Mouse (Mus musculus) stomach, embryonic 14.5 days (tissue): ENCODE results near the gene Trnau1ap. TPM values are rescaled to one million over a fixed set of nuclear protein-coding genes. Genes with fewer than 3 reads are reported as not detected.
"Not testable (repeated sequence)": the region's sequence is repeated elsewhere in the genome, so short reads cannot be mapped to it uniquely, and the experiment has no call there.

ENCODE experiments used
- ATAC-seq: fragments of 200-750 bp; cut with Nextera tagmentation; 2 replicates; pipeline ENCODE4 v1.8.0; 2017; ENCODE audit warnings: low read depth, moderate TSS enrichment; ENCODE audit not compliant: insufficient number of reproducible peaks, insufficient read depth, low FRiP score
- H3K27ac ChIP-seq: fragments of 300-500 bp; sonication (generic); 2 replicates; pipeline ENCODE4 v1.5.1; 2014; ENCODE audit warnings: mild to moderate bottlenecking, low read length, moderate library complexity, mixed read lengths
- H3K27me3 ChIP-seq: fragments of 300-500 bp; sonication (generic); 2 replicates; pipeline ENCODE4 v1.6.1; 2014; ENCODE audit warnings: low read length, control low read depth, mixed read lengths; ENCODE audit not compliant: control insufficient read depth, insufficient read depth
- H3K36me3 ChIP-seq: fragments of 300-500 bp; sonication (generic); 2 replicates; pipeline ENCODE4 v1.6.1; 2014; ENCODE audit warnings: mild to moderate bottlenecking, control low read depth, low read length, moderate library complexity, mixed read lengths; ENCODE audit not compliant: control insufficient read depth, insufficient read depth
- H3K4me1 ChIP-seq: fragments of 300-500 bp; sonication (generic); 2 replicates; pipeline ENCODE4 v1.6.1; 2014; ENCODE audit warnings: low read length, control low read depth, mixed read lengths; ENCODE audit not compliant: control insufficient read depth, insufficient read depth
- H3K4me2 ChIP-seq: fragments of 300-500 bp; sonication (generic); replicated peaks from 2 replicates; pipeline ENCODE4 v1.6.1; 2014; ENCODE audit warnings: low read depth, low read length, control low read depth
- H3K4me3 ChIP-seq: fragments of 300-500 bp; sonication (generic); 2 replicates; pipeline ENCODE4 v1.5.1; 2014; ENCODE audit warnings: low read depth, low read length, control low read depth
- H3K9ac ChIP-seq: fragments of 300-500 bp; sonication (generic); replicated peaks from 2 replicates; pipeline ENCODE4 v1.6.1; 2014; ENCODE audit warnings: low read depth, mild to moderate bottlenecking, control low read depth, low read length, moderate library complexity, mixed read lengths
- H3K9me3 ChIP-seq: fragments of 300-500 bp; sonication (generic); 2 replicates; pipeline ENCODE4 v1.6.1; 2016; ENCODE audit warnings: low read depth, low read length, control low read depth; ENCODE audit not compliant: control insufficient read depth
- WGBS: fragments of 180-500 bp; shearing (Covaris S2); extraction: QIAGEN DNeasy Blood & Tissue Kit; methylation state at CpG from one replicate; pipeline ENCODE4 v1.1.7; 2014; 5-methylcytosine and 5-hydroxymethylcytosine counted together
- polyA plus RNA-seq: library from polyadenylated mRNA; unstranded; fragments of >200 nt; fragmentation: Nextera tagmentation; extraction: Ambion mirVana; gene quantifications from 2 replicates; pipeline ENCODE4 v1.2.1, GENCODE M21; 2014

Gene Trnau1ap
- polyA plus RNA-seq, 1 experiment from 2014 or later = 74.8 TPM

- WGBS = 31% methylated on average over 10 of the region's 10 CpGs
- no peak for ATAC-seq
Observed at GRCm38 (mm10) chr4:132309849-132310472, 19.4 kb downstream of the Trnau1ap start.

GRCm38 (mm10) chr4:132309140-132309848, 20.0 kb downstream of the Trnau1ap start:
- Histone ChIP-seq H3K4me2 (peak overlapping the region; percentile 65), H3K27me3 (no peaks in the 10 kb centered on the region), H3K9ac (peak overlapping the region; percentile 94), H3K4me3 (peak overlapping the region; percentile 89), H3K27ac (peak overlapping the region; percentile 93), H3K36me3 (peaks cover 29% of the 10 kb centered on the region), H3K4me1 (0 out of 2 replicates have a peak, but pooled peaks cover 4% of the 10 kb centered on the region), H3K9me3 (no peaks in the 10 kb centered on the region)
- 2% methylated on average over 15 of the region's 15 CpGs for WGBS
- ATAC-seq = no peak

More at GRCm38 (mm10) chr4:132309849-132310472, 19.4 kb downstream of the Trnau1ap start:
- H3K9me3 ChIP-seq = no peaks in the 10 kb centered on the region
- H3K4me1 ChIP-seq = 0 out of 2 replicates have a peak, but pooled peaks cover 4% of the 10 kb centered on the region
- H3K4me2 ChIP-seq = peak overlapping the region; percentile 65
- H3K9ac ChIP-seq = peak overlapping the region; percentile 94
- H3K27ac ChIP-seq = 0 out of 2 replicates have a peak overlapping the region, but pooled peaks have one; percentile 93
- H3K4me3 ChIP-seq = peak overlapping the region; percentile 89
- H3K27me3 ChIP-seq = no peaks in the 10 kb centered on the region
- peaks cover 30% of the 10 kb centered on the region for H3K36me3 ChIP-seq

GRCm38 (mm10) chr4:132308437-132309139, 20.8 kb downstream of the Trnau1ap start:
- Histone ChIP-seq H3K27me3 (no peaks in the 10 kb centered on the region), H3K36me3 (peaks cover 22% of the 10 kb centered on the region), H3K9me3 (no peaks in the 10 kb centered on the region), H3K4me2 (peak overlapping the region; percentile 65), H3K9ac (peak overlapping the region; percentile 94), H3K4me3 (peak overlapping the region; percentile 89), H3K4me1 (0 out of 2 replicates have a peak, but pooled peaks cover 4% of the 10 kb centered on the region), H3K27ac (peak overlapping the region; percentile 93)
- peak; percentile 90 for ATAC-seq
- WGBS = under 1% methylated on average over 41 of the region's 41 CpGs

GRCm38 (mm10) chr4:132306004-132306403, 23.3 kb downstream of the Trnau1ap start:
- Histone ChIP-seq H3K27ac (no peak overlapping the region), H3K4me1 (0 out of 2 replicates have a peak, but pooled peaks cover 10% of the 10 kb centered on the region), H3K4me2 (no peak overlapping the region), H3K9me3 (no peaks in the 10 kb centered on the region), H3K36me3 (peaks cover 14% of the 10 kb centered on the region), H3K27me3 (no peaks in the 10 kb centered on the region), H3K9ac (no peak overlapping the region), H3K4me3 (no peak overlapping the region)
- no peak for ATAC-seq
- WGBS = 77% methylated on average over 6 of the region's 6 CpGs

- no peak overlapping the region for H3K4me3 ChIP-seq
- WGBS = 75% methylated on average over 8 of the region's 8 CpGs
- H3K27me3 ChIP-seq = no peaks in the 10 kb centered on the region
- H3K4me2 ChIP-seq = no peak overlapping the region
- H3K36me3 ChIP-seq = peaks cover 7% of the 10 kb centered on the region
- no peak overlapping the region for H3K9ac ChIP-seq
- no peak for ATAC-seq
- H3K27ac ChIP-seq = no peak overlapping the region
- no peaks in the 10 kb centered on the region for H3K9me3 ChIP-seq
- 0 out of 2 replicates have a peak, but pooled peaks cover 8% of the 10 kb centered on the region for H3K4me1 ChIP-seq
Observed at GRCm38 (mm10) chr4:132305276-132305675, 24.1 kb downstream of the Trnau1ap start.

- WGBS = 39% methylated on average over 6 of the region's 6 CpGs
Observed at GRCm38 (mm10) chr4:132303484-132303883, 25.9 kb downstream of the Trnau1ap start.

GRCm38 (mm10) chr4:132302939-132303479, 26.3 kb downstream of the Trnau1ap start, which contains the start of gene Rab42:
Gene Rab42 (minus strand): TSS chr4:132303385.
- H3K4me2 ChIP-seq = peak within 1 kb of the TSS; percentile 70
- peak; percentile 71 for ATAC-seq
- no peak within 1 kb of the TSS for H3K27ac ChIP-seq
- peak within 1 kb of the TSS; percentile 38 for H3K4me3 ChIP-seq
- H3K9me3 ChIP-seq = no peaks in the 10 kb centered on the region
- no peaks in the 10 kb centered on the region for H3K36me3 ChIP-seq
- H3K4me1 ChIP-seq = 0 out of 2 replicates have a peak, but pooled peaks cover 6% of the 10 kb centered on the region
- no peaks in the 10 kb centered on the region for H3K27me3 ChIP-seq
- H3K9ac ChIP-seq = peak within 1 kb of the TSS; percentile 50; the same call in 1 of the 2 replicates
- WGBS = 2% methylated on average over 31 of the region's 31 CpGs

More at GRCm38 (mm10) chr4:132303484-132303883, 25.9 kb downstream of the Trnau1ap start:
- not testable (repeated sequence) for H3K9ac ChIP-seq, H3K9me3 ChIP-seq, ATAC-seq, H3K27me3 ChIP-seq, H3K36me3 ChIP-seq, H3K4me1 ChIP-seq, H3K27ac ChIP-seq
- peak overlapping the region; percentile 38 for H3K4me3 ChIP-seq
- peak overlapping the region; percentile 70 for H3K4me2 ChIP-seq
